Mouse (Mus musculus) spleen, adult 2 months (tissue): Measurements from ENCODE around the gene Asgr1.

Source experiments
- CTCF ChIP-seq: fragments of 200-500 bp; IDR thresholded peaks from 2 replicates; pipeline ENCODE4 v1.5.1; 2011; ENCODE audit warnings: mild to moderate bottlenecking, inconsistent platforms; ENCODE audit not compliant: insufficient read depth, insufficient read length, insufficient replicate concordance; ENCODE audit errors: extremely low read depth
- POLR2A ChIP-seq: fragments of 200-500 bp; IDR thresholded peaks from 2 replicates; pipeline ENCODE4 v1.6.1; 2011; ENCODE audit warnings: low read depth, low read length, inconsistent platforms

GRCm38 (mm10) chr11:70010033-70010432 is 43.9 kb upstream of the Asgr1 start:
- TF ChIP-seq POLR2A (no peak), CTCF (no peak)
